Mouse (Mus musculus) mature B cell (primary cell): ENCODE data around the gene Tnfrsf26.

Experiments used
- in situ Hi-C: fragments of 300-500 bp; cut with MboI; formaldehyde crosslinking; loops from 2 replicates; pipeline ENCODE4 v1.14.3; 2019

The Tnfrsf26 gene

DNA sequence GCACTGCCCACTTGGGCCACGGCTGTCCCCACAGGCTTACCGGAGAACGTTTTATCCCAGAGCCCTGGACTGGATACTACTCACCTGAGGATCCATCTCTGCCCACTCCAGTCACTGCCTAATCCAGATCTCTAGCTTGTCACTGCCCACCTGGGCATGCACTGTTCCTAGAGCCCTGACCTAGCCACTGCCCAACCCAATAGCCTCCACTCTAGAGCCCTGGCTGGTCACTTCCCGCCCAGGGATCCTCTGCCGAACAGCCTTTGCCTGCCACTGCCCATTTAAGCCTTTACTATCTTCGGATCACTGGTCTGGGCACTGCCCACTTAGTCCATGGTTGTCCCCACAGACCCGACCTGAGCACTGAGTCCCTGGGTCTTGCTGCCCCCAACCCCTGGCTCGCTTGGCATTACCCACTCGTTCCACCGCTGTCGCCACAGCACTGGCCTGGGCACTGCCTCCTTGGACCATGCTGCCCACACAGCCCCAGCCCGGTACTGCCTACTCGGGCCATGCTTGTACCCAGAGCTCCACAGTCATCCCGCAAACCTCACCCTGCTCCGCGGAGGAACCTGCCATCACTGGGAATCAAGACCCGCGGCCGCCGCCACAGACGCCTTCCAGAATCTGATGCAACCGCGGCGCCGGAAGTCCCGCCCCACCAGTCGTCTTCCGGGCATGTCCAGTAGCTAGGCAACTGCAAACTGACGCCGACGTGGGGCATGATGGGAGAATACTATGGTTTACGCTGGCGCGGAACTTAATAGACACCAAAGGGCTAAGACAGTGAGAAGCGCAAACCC, 28.9 kb downstream of the Tnfrsf26 start, which contains the start of gene Cars:
Gene Cars, minus strand, starts transcription at position 663 of the 803 bp plus-strand sequence.
- in situ Hi-C loops = no loop called here

DNA sequence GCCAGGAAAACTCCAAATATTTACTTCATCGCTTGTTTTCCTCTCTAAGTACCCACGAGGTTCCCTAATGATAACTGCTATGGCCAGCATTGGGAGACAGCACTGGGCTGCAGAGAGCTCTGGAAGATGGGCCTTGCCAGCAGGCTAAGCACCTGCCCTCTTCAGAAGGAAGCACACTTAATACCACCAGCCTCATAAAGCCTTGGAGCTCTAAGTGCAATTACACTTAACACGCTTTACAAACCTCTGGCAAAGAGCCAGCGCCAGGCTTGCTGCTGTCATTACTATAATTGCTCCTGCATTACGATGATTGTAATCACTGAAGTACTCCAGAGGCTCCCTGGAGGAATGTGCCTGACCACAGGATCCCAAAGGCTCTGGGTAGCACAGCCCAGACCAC, 33.7 kb downstream of the Tnfrsf26 start:
- in situ Hi-C loops = no loop called here

- in situ Hi-C loops = no loop called here
These were observed 36.3 kb downstream of the Tnfrsf26 start for GRCm38 (mm10) chr7:143592255-143592654.

DNA sequence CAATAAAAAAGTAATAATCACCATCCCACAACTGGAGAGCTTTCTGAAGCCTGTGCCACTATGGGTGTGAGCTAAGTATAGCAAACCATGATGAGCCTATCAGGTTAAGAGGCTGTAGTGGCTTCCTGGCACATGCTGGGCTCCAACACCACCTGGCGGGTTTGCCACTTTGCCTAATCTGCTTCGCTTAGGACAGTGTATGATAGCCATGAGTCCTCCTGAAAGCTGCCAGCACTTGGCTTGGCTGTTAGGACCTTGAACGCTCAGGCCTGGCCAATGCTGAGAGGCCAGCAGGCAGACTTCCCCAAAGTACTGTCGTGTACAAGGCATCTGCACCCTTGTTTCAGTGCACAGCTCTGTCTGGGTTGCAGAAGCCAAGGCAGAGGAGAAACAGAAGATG, 40.5 kb downstream of the Tnfrsf26 start:
- in situ Hi-C loops = loop anchor here (5.0 to 10.0 kb wide), 2 partner anchors 114 to 177 kb away; partner anchors contain the start of gene Mrgprg

DNA sequence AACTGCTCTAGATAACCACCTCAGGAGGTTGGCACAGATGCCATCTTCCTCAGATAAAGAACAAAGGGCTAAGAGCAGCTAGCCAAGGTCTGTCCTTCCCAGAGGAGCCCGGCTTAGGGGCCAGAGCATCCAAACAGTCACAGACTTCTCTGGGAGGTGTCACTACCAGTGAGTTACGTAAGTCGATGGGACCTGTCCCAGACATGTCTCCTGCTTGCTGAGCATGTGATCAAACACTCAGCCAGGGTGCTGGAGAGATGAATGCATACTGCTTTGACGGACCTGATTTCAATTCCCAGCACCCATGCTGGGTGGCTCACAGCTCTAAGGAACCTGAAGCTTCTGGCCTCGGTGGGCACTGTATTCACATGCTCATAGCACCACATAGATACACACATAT, 40.9 kb downstream of the Tnfrsf26 start:
- in situ Hi-C loops = loop anchor here (5.0 to 10.0 kb wide), 2 partner anchors 115 to 177 kb away; partner anchors contain the start of gene Mrgprg

DNA sequence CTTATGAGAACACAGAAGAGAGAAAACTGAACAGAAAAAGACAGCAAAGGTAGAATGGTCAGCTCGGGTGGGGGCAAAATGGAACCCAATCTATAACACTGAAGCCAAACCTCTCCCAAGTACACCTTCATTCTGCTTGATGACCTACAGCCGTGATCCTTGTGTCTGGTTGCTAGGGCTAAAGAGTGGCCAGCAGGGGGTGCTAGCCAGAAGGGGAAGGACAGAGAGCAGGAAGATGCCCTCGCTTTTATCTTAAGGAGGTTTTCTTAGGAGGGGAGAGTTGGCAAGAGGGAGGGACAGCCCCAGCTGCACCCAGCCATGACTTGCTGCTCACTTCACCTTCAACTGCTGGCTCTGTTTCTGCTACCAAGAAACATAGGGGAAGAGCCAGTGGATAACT, 44.6 kb downstream of the Tnfrsf26 start:
- in situ Hi-C loops = loop anchor here (10.0 kb wide), 1 partner anchor 181 kb away; the partner anchor contains the start of gene Mrgprg

- in situ Hi-C loops = loop anchor here (10.0 kb wide), 1 partner anchor 182 kb away; the partner anchor contains the start of gene Mrgprg
These were observed 45.5 kb downstream of the Tnfrsf26 start for GRCm38 (mm10) chr7:143583025-143583424.

GRCm38 (mm10) chr7:143575751-143576150, 52.8 kb downstream of the Tnfrsf26 start:
- in situ Hi-C loops = no loop called here

- in situ Hi-C loops = no loop called here
These were observed 62.9 kb downstream of the Tnfrsf26 start for GRCm38 (mm10) chr7:143565648-143566039.

DNA sequence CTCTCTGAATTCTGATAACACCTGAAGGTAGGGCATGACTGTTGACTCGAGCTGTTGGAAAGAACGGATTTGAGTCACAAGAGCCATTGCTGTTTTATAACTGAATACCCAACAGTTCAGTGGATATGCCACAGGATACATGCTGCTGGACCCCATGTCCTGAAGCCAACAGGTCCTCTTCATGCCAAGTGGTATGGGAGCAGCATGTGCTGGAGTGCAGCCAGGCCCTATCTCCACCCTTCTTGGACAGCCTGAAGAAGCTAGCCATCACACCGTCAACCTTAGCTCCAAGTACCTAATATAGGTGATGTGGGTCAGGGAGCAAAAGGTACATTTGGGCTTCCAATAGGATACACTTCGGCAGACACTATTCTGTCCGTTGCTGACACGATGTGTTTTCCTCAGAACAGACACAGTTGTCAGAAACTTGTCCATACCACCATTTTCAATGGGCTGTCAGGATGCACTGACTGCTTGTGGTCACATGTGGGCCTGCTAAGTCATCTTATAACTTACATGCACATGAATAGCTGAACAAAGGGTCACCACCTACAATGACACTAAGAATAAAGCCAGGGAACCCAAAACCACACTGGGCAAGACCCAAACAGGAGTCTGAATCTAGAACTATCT, 63.4 kb downstream of the Tnfrsf26 start:
- in situ Hi-C loops = no loop called here

DNA sequence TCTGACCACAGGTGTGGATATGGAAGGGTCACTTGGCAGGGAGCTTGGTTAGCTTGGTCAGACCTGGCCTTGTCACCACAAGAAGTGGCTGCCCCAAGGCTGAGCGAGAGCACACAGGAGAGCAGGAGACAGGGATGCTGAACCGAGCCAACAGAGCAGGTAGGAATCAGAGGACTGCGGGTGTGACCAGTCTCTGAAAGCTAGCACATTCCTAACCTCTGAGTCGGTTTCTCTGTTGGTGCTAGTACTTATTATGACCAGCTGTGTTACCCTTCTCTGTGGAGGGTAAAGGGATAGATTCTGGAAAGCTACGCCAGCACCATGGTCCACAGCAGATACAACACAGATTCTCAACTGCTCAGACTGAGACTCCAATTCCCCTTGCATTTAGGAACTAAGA, 64.7 kb downstream of the Tnfrsf26 start:
- in situ Hi-C loops = no loop called here
